Mouse (Mus musculus) left cerebral cortex, adult 2 months (tissue): Measurements from ENCODE around the gene Syn3. TPM values are rescaled to one million over a fixed set of nuclear protein-coding genes. Genes with fewer than 3 reads are reported as not detected.

Experiments
- DNase-seq, 2 experiments: peaks; one replicate each; pipeline ENCODE4 v3.0.0; 2021 to 2022; ENCODE audit warnings: low spot score in 2 of 2, mixed read lengths in 1 of 2; ENCODE audit errors: extremely low spot score in 1 of 2
- H3K27ac ChIP-seq: fragments of 200-600 bp; 2 replicates; pipeline ENCODE4 v1.8.1; 2022
- H3K4me3 ChIP-seq: fragments of 200-600 bp; 2 replicates; pipeline ENCODE4 v1.8.1; 2022
- CTCF ChIP-seq: fragments of 200-600 bp; IDR thresholded peaks from 2 replicates; pipeline ENCODE4 v1.8.1; 2022; ENCODE audit warnings: antibody characterized with exemption, mild to moderate bottlenecking, moderate library complexity
- intact Hi-C: fragments of 180-260 bp; cut with DNase I; formaldehyde crosslinking; loops from one replicate; pipeline ENCODE4 v1.15.1; 2025
- total RNA-seq, 2 experiments: library from RNA; stranded (reverse); gene quantifications; 2 replicates each; pipeline ENCODE4 v1.2.3; 2021

The Syn3 gene
- total RNA-seq, 2 experiments from 2014 or later = 29.9 to 30.8 TPM

GRCm38 (mm10) chr10:86243525-86243924 lies 255.2 kb downstream of the Syn3 start:
- Histone ChIP-seq H3K27ac (no peak overlapping the region), H3K4me3 (no peak overlapping the region)
- intact Hi-C loops = no loop called here
- DNase-seq = no peak
- TF ChIP-seq CTCF = no peak

DNA sequence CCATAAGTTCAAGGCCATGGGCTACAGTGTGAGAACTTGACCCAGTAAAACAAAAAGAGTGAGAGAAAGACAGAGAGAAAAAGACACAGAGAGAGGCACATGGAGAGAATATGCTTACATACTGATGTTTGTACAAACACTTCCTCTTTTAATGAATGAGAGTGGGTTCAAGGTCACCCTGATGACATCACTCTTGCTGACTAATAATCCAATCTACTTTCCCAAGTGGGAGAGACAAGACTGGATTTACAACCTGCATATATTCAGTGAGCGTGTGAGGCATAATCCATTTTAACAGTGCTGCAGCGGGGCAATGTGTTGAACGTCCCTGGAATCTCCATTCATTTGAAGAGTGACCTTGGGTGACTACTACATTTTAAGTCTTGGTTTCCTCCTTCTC lies 256.0 kb downstream of the Syn3 start:
- no peak for TF ChIP-seq CTCF
- no peak overlapping the region for H3K27ac ChIP-seq
- intact Hi-C loops = no loop called here
- no peak for DNase-seq
- H3K4me3 ChIP-seq = no peak overlapping the region

DNA sequence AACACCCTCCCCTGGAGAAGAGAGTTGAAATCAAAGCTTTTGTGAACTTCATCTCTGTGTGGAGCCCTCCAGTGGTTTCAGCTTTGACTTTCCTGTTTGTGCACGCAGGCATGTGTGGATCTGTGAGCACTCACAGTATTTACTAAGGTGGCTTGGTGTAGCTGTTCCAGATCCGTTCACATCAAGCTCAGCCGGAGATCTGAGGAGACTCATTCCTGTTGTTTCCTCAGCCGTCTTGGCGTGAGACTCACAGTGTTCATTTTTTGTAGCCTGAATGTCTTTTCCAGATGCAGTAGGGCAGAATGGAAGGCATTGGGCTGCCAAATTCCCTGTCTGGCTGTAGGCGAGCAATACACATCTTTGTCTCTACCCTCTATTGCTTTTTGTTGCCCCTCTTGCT lies 268.7 kb downstream of the Syn3 start:
- H3K4me3 ChIP-seq = no peak overlapping the region
- peak; percentile 3 for TF ChIP-seq CTCF
- no peak for DNase-seq
- intact Hi-C loops = no loop called here
- no peak overlapping the region for H3K27ac ChIP-seq

- intact Hi-C loops = no loop called here
- Histone ChIP-seq H3K4me3 (no peak overlapping the region), H3K27ac (no peak overlapping the region)
- TF ChIP-seq CTCF = no peak
- DNase-seq = no peak
These were observed 273.2 kb downstream of the Syn3 start for GRCm38 (mm10) chr10:86225480-86225879.

- intact Hi-C loops = no loop called here
- no peak for DNase-seq
These were observed 279.7 kb downstream of the Syn3 start for GRCm38 (mm10) chr10:86218984-86219383.

GRCm38 (mm10) chr10:86216836-86217235 lies 281.9 kb downstream of the Syn3 start:
- H3K27ac ChIP-seq = no peak overlapping the region
- no peak for DNase-seq
- H3K4me3 ChIP-seq = no peak overlapping the region
- intact Hi-C loops = no loop called here
- no peak for TF ChIP-seq CTCF

More at GRCm38 (mm10) chr10:86218984-86219383, 279.7 kb downstream of the Syn3 start:
- Histone ChIP-seq H3K4me3 (no peak overlapping the region), H3K27ac (no peak overlapping the region)
- no peak for TF ChIP-seq CTCF

- Histone ChIP-seq H3K4me3 (no peak overlapping the region), H3K27ac (no peak overlapping the region)
- DNase-seq = no peak
- intact Hi-C loops = no loop called here
- TF ChIP-seq CTCF = no peak
These were observed 286.6 kb downstream of the Syn3 start for GRCm38 (mm10) chr10:86212062-86212461.

DNA sequence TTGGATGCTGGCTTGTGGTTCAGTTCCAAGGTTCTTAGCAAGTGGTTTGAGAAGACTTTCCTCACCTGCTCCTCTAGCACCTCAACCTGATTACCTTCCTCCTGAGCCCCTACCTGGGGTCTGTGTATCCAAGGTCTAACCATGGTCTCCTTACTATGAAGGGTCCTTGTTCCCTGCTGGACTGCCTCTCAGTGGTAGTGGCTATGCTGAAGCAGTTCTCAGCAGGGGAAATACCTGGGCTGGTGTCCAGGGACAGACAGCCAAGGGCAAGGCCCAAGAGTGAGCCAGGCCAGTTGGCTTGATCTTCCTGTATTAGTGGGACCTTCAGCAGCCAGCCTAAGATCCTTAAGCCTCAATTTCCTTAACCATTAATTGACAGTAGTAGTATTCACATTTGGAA lies 294.8 kb downstream of the Syn3 start:
- Histone ChIP-seq H3K27ac (no peak overlapping the region), H3K4me3 (no peak overlapping the region)
- TF ChIP-seq CTCF = no peak
- intact Hi-C loops = no loop called here
- no peak for DNase-seq

DNA sequence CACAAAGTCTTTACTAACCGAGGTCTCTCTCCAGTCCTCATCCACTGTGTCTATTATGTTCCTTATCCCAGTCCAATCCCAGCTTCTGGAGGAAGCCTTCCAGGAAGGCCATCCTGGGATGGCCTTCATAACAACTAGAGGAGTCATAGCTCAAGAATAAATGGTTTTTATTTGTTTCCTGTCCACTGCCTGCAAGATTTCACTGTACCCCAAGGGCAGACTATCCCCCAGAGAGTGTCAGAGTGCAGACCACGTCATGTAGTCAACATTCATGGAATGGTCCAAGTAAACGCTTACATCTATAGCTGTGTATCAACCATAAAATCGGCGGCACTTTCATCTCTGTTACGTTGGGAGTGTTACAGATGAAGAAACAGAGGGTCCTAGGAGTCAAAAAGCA lies 295.5 kb downstream of the Syn3 start:
- Histone ChIP-seq H3K27ac (no peak overlapping the region), H3K4me3 (no peak overlapping the region)
- intact Hi-C loops = no loop called here
- no peak for TF ChIP-seq CTCF
- DNase-seq = no peak

DNA sequence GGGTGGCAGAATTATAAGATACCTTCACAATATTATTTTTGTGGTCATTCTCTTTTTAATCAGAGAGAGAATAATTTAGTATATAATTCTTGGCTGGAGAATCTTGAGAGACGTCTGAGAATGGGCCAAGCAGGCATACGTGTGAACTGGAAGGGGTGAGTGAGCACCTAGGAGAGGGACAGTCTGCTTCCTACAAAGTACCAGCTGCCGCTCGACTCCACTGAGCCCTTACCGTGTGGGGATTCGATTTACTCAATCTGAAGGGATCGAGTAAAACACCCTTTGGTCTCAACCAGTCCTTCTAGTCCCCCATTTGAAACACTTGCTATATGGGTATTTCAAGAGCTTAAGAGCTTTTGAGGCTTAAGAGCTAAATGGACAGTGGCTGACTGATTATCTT lies 296.9 kb downstream of the Syn3 start:
- intact Hi-C loops = no loop called here
- Histone ChIP-seq H3K27ac (no peak overlapping the region), H3K4me3 (no peak overlapping the region)
- no peak for TF ChIP-seq CTCF
- DNase-seq = no peak

DNA sequence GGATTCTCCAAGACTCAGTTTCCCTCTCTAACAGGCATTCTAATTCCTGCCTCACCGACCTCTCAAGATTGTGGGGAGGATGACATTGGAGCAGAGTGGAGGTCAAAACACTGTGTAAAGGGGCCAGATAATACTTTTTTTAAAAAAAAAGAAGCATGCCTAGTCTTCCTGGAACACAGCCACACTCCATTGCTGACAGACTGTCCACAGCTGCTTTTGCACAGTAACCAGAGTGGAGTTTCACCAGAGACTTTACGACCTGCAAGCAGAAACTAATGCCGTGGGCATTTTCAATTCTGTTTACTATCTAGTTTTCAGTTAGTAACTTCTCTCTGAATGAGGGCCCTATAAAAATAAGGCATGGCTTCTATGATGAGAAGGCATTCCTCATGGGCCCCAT lies 297.7 kb downstream of the Syn3 start:
- H3K4me3 ChIP-seq = no peak overlapping the region
- H3K27ac ChIP-seq = no peak overlapping the region
- intact Hi-C loops = no loop called here
- TF ChIP-seq CTCF = no peak
- no peak for DNase-seq

DNA sequence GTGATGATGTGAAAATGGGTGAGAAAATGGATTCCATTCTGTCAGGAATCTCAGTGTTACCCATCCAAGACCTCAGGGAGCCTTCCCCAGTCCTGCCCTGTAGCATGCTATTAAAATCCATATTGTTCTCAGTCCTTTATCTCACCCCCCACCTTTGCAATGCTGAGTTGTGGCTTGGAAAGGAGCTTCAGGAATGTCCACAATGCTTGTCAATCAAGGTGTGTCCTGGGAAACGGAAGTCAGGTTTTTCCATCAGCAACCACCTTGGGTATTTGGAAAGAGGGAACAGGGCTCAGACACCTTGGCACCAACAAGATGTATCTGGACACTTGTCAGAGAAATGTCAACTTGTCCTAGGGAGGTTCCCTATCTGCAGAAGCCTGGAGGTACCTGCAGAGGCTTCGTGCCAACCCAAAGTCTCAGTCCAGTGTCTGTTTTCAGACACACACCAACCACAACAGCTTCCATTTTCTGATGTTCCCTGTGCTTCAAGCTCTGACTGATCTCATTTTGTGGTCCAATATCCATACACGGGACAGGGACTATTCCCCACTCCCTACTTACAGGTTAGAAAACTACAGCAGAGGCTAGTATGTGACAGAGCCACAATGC lies 302.2 kb downstream of the Syn3 start:
- H3K27ac ChIP-seq = no peak overlapping the region
- intact Hi-C loops = no loop called here
- no peak for DNase-seq
- no peak overlapping the region for H3K4me3 ChIP-seq
- TF ChIP-seq CTCF = no peak

DNA sequence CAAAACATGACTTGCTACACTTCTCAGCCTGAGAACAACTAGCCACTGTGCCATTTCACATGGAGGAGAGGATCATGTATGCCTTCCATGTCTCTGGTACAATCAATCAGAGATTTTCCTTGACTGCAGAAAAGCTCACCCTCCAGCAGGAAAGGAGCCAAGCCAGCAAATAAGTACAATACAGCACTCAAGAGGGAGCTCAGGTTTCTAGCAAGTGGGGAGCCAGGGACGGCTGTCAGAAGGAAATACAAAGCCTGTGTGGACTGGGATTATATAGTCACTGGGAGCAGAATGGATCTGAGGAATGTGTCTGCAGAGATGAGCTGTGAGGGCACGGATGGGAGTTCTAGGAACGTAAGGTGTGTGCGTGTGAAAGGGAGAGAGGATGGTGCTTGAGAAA lies 304.0 kb downstream of the Syn3 start:
- no peak for TF ChIP-seq CTCF
- Histone ChIP-seq H3K27ac (no peak overlapping the region), H3K4me3 (no peak overlapping the region)
- no peak for DNase-seq
- intact Hi-C loops = no loop called here
